Mouse (Mus musculus) lung, postnatal 0 days (tissue): ENCODE measurements around the gene Slc35g1. TPM values are rescaled to one million over a fixed set of nuclear protein-coding genes. Genes with fewer than 3 reads are reported as not detected.

Experiments used
- ATAC-seq: fragments of 200-750 bp; cut with Nextera tagmentation; 2 replicates; pipeline ENCODE4 v1.8.0; 2017; ENCODE audit warnings: moderate library complexity
- DNase-seq: peaks from one replicate; pipeline ENCODE4 v3.0.0-alpha.2; 2016; ENCODE audit warnings: low spot score
- H3K27ac ChIP-seq: fragments of 300-500 bp; sonication (generic); 2 replicates; pipeline ENCODE4 v1.5.1; 2014; ENCODE audit warnings: antibody characterized with exemption, mild to moderate bottlenecking, low read length, mixed read lengths
- H3K27me3 ChIP-seq: fragments of 300-500 bp; sonication (generic); replicated peaks from 2 replicates; pipeline ENCODE4 v1.6.1; 2014; ENCODE audit warnings: low read length, mixed read lengths; ENCODE audit not compliant: insufficient read depth
- H3K36me3 ChIP-seq: fragments of 300-500 bp; sonication (generic); 2 replicates; pipeline ENCODE4 v1.6.1; 2014; ENCODE audit warnings: low read length, mixed read lengths; ENCODE audit not compliant: insufficient read depth
- H3K4me1 ChIP-seq: fragments of 300-500 bp; sonication (generic); 2 replicates; pipeline ENCODE4 v1.6.1; 2014; ENCODE audit warnings: antibody characterized with exemption, low read depth, low read length, mixed read lengths; ENCODE audit not compliant: insufficient read depth
- H3K4me2 ChIP-seq: fragments of 300-500 bp; sonication (generic); replicated peaks from 2 replicates; pipeline ENCODE4 v1.6.1; 2014; ENCODE audit warnings: low read depth, mild to moderate bottlenecking, low read length, moderate library complexity, mixed read lengths
- H3K4me3 ChIP-seq: fragments of 300-500 bp; sonication (generic); 2 replicates; pipeline ENCODE4 v1.5.1; 2014; ENCODE audit warnings: low read depth, low read length
- H3K9ac ChIP-seq: fragments of 300-500 bp; sonication (generic); replicated peaks from 2 replicates; pipeline ENCODE4 v1.6.1; 2014; ENCODE audit warnings: low read depth, mild to moderate bottlenecking
- H3K9me3 ChIP-seq: fragments of 300-500 bp; sonication (generic); 2 replicates; pipeline ENCODE4 v1.6.1; 2016; ENCODE audit warnings: low read length, mixed read lengths
- CTCF ChIP-seq: IDR thresholded peaks from 2 replicates; pipeline ENCODE4 v1.5.1; 2016; ENCODE audit warnings: antibody characterized with exemption, mild to moderate bottlenecking
- EP300 ChIP-seq: IDR thresholded peaks from 2 replicates; pipeline ENCODE4 v1.6.1; 2016; ENCODE audit warnings: antibody characterized with exemption, mild to moderate bottlenecking, control low read depth
- WGBS: fragments of 180-500 bp; shearing (Covaris S2); extraction: QIAGEN DNeasy Blood & Tissue Kit; methylation state at CpG from one replicate; pipeline ENCODE4 v1.1.7; 2014; 5-methylcytosine and 5-hydroxymethylcytosine counted together
- polyA plus RNA-seq: library from polyadenylated mRNA; unstranded; fragments of >200 nt; fragmentation: Nextera tagmentation; extraction: Ambion mirVana; gene quantifications from 2 replicates; pipeline ENCODE4 v1.2.1, GENCODE M21; 2015

Gene Slc35g1
- polyA plus RNA-seq, 1 experiment from 2014 or later, result 3.2 TPM

DNA sequence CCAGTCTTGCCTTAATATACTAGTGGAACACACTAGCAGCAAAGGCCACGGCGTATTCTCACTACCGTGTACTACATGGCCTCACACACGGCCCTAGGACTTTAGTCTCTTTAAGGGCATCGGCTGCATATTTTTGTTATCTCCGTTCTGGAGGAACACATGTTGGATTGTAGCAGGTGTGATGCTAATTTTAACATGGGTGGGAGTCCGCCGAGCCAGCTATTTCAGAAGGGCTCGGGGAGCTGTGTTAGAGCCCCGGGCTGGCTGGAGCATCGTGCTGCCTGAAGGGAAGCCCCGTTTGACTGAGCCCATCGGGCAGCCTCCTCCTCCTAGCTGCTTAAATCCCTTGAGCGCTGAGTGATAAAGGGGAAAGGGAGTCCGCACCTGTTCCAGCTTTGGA, 39.4 kb downstream of the Slc35g1 start:
- no peak for ATAC-seq

DNA sequence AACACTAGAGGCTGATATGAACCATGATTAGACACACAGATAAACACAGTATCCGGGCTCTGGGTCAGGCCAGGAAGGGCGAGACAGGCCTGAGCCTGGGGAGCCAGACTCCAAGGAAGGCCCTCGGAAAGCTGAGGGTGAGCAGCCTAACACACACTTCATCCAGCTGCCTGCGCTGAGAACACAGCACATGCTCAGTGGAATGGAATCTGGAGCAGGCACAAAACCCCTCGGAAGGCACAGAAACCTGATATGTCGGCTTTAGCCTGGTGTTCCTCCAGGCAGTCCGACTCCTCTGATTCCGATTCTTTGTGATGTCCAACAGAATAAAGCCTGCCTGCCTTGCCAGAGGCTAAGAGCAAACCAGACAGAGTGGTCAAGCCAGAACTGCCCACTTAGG, 46.1 kb downstream of the Slc35g1 start:
- no peak overlapping the region for H3K9ac ChIP-seq
- DNase-seq (no peak), ATAC-seq (no peak)
- H3K4me1 ChIP-seq, result no peaks in the 10 kb centered on the region
- H3K4me2 ChIP-seq, result no peak overlapping the region
- 46% methylated on average over 8 of the region's 8 CpGs for WGBS
- H3K4me3 ChIP-seq, result no peak overlapping the region
- no peak for TF ChIP-seq EP300
- no peak; the same call in 1 of the 2 replicates for TF ChIP-seq CTCF
- no peaks in the 10 kb centered on the region for H3K27me3 ChIP-seq
- H3K36me3 ChIP-seq, result no peaks in the 10 kb centered on the region
- no peak overlapping the region for H3K27ac ChIP-seq
- no peaks in the 10 kb centered on the region for H3K9me3 ChIP-seq

More for the DNA sequence above, 39.4 kb downstream of the Slc35g1 start:
- no peak overlapping the region for H3K27ac ChIP-seq
- no peak overlapping the region for H3K4me3 ChIP-seq
- H3K36me3 ChIP-seq, result no peaks in the 10 kb centered on the region
- H3K27me3 ChIP-seq, result no peaks in the 10 kb centered on the region
- H3K9ac ChIP-seq, result no peak overlapping the region
- no peak overlapping the region for H3K4me2 ChIP-seq
- 86% methylated on average over 15 of the region's 15 CpGs for WGBS
- H3K4me1 ChIP-seq, result no peaks in the 10 kb centered on the region
- H3K9me3 ChIP-seq, result no peaks in the 10 kb centered on the region
- TF ChIP-seq CTCF, result no peak
- no peak for TF ChIP-seq EP300
- no peak for DNase-seq

DNA sequence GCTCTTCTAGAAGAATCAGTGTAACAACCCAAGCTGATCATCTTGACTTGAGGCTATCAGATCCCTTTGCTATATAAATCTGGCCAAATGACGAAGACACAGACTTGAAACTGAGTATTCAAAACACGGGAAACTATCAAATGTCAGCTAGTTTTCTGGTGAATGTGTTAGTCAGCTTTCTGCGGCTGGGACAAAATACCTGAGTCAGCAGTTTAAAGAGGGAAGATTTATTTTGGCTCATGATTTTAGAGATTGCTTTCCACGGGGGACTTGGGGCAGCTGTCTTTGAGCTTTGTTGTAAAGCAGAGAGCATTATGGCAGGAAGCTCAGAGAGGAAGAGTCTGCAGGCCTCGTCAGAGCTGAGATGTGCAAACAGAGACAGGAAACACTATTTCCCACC, 50.0 kb downstream of the Slc35g1 start:
- no peak overlapping the region for H3K4me2 ChIP-seq
- no peaks in the 10 kb centered on the region for H3K36me3 ChIP-seq
- H3K4me3 ChIP-seq, result no peak overlapping the region
- 56% methylated on average over 5 of the region's 5 CpGs for WGBS
- H3K9me3 ChIP-seq, result no peaks in the 10 kb centered on the region
- no peak overlapping the region for H3K27ac ChIP-seq
- no peak for TF ChIP-seq CTCF
- no peak for TF ChIP-seq EP300
- H3K27me3 ChIP-seq, result no peaks in the 10 kb centered on the region
- no peaks in the 10 kb centered on the region for H3K4me1 ChIP-seq
- ATAC-seq (no peak), DNase-seq (no peak)
- no peak overlapping the region for H3K9ac ChIP-seq

Other genes starting within 250 kb of the Slc35g1 start
- 20.2 and 20.8 TPM in 2 replicates for gene Fra10ac1, start 171.8 kb upstream of the Slc35g1 start, polyA plus RNA-seq
- gene Lgi1, start 131.4 kb upstream of the Slc35g1 start, polyA plus RNA-seq, result 0.07 TPM in 1 of 2 replicates, not detected in the other
- 2.0 and 3.1 TPM in 2 replicates for gene Plce1, start 85.1 kb downstream of the Slc35g1 start, polyA plus RNA-seq